21 mouse cellular contexts compared by ENCODE assay signal in genomic region chr5:8112246-8112645, GRCm38 (mm10).
DNase-seq lines count a peak whose midpoint lies in the region; ATAC-seq lines count a peak whose summit lies in the region.
"Had no signal": no experiment of that assay in that cellular context is flagged by ENCODE, and none has a peak within 500 bp of the region (broad histone marks: within the 10 kb centered on the region; RNA-seq: fewer than 3 reads in every experiment).

No protein-coding gene starts in this region.

- no peak overlapping the region for H3K27ac ChIP-seq in forebrain, embryonic 13.5 days
- H3K27ac ChIP-seq: embryonic facial prominence, embryonic 12.5 days; forebrain, embryonic 12.5 days; heart, embryonic 15.5 days; hindbrain, embryonic 14.5 days; limb, embryonic 12.5 days; liver, embryonic 12.5 days; midbrain, embryonic 13.5 days had no signal

- no peaks in the 10 kb centered on the region for H3K9me3 ChIP-seq in forebrain, embryonic 13.5 days (replicated peaks)
- H3K9me3 ChIP-seq: embryonic facial prominence, embryonic 12.5 days; forebrain, embryonic 12.5 days; heart, embryonic 15.5 days; limb, embryonic 12.5 days; liver, embryonic 12.5 days; midbrain, embryonic 13.5 days had no signal

- no peaks in the 10 kb centered on the region for H3K36me3 ChIP-seq in forebrain, embryonic 13.5 days (ENCODE audit: poor library complexity, severe bottlenecking)
- H3K36me3 ChIP-seq: embryonic facial prominence, embryonic 12.5 days; forebrain, embryonic 12.5 days; heart, embryonic 15.5 days; limb, embryonic 12.5 days; liver, embryonic 12.5 days; midbrain, embryonic 13.5 days had no signal

- H3K9ac ChIP-seq in forebrain, embryonic 13.5 days = no peak overlapping the region
- H3K9ac ChIP-seq: embryonic facial prominence, embryonic 12.5 days; forebrain, embryonic 12.5 days; heart, embryonic 15.5 days; hindbrain, embryonic 14.5 days; limb, embryonic 12.5 days; liver, embryonic 12.5 days; midbrain, embryonic 13.5 days had no signal

- DNase-seq in adrenal gland, postnatal 14 days = peak; percentile 41
- no peak for DNase-seq in adrenal gland, adult 8-10 months
- DNase-seq in adrenal gland, postnatal 36 days = peak; percentile 1 to 11
- peak; percentile 82 to 87 for DNase-seq in cerebellum, adult 18-20 months
- DNase-seq in cerebellum, postnatal 14 days = peak; percentile 64 to 83
- no peak for DNase-seq in thymus, postnatal 4 days
- no peak for DNase-seq in layer of hippocampus, postnatal 14 days (ENCODE audit: low spot score in 2 of 2)
- DNase-seq: heart, postnatal 36 days; kidney, adult 18-20 months; lung, adult 2 months; lung, postnatal 14 days; thymus, postnatal 14 days had no signal

- no peak for ATAC-seq in forebrain, embryonic 13.5 days
- ATAC-seq: inflammation-experienced regulatory T-cells, adult 6 months; liver, embryonic 12.5 days; midbrain, embryonic 13.5 days had no signal

- no peak overlapping the region for H3K4me3 ChIP-seq in forebrain, embryonic 13.5 days
- H3K4me3 ChIP-seq: embryonic facial prominence, embryonic 12.5 days; forebrain, embryonic 12.5 days; heart, embryonic 15.5 days; limb, embryonic 12.5 days; liver, embryonic 12.5 days; midbrain, embryonic 13.5 days had no signal

- H3K4me1 ChIP-seq in forebrain, embryonic 13.5 days = peaks cover 4% of the 10 kb centered on the region; the same call in 1 of the 2 replicates
- H3K4me1 ChIP-seq: embryonic facial prominence, embryonic 12.5 days; forebrain, embryonic 12.5 days; limb, embryonic 12.5 days; liver, embryonic 12.5 days; midbrain, embryonic 13.5 days had no signal

- no peaks in the 10 kb centered on the region for H3K27me3 ChIP-seq in forebrain, embryonic 13.5 days
- H3K27me3 ChIP-seq: embryonic facial prominence, embryonic 12.5 days; forebrain, embryonic 12.5 days; heart, embryonic 15.5 days; limb, embryonic 12.5 days; liver, embryonic 12.5 days; midbrain, embryonic 13.5 days had no signal

- WGBS in forebrain, embryonic 13.5 days = 93% methylated on average over 5 of the region's 5 CpGs

- no peak overlapping the region for H3K4me2 ChIP-seq in forebrain, embryonic 13.5 days
- H3K4me2 ChIP-seq: embryonic facial prominence, embryonic 12.5 days; forebrain, embryonic 12.5 days; heart, embryonic 15.5 days; hindbrain, embryonic 14.5 days; limb, embryonic 12.5 days; liver, embryonic 12.5 days; midbrain, embryonic 13.5 days had no signal

Comparison
In these comparisons a context has a peak if more than half of its experiments do, and no peak if none do; other contexts are left out.
1. DNase-seq: peak in adrenal gland, postnatal 14 days (single experiment), adrenal gland, postnatal 36 days (2 of 2), cerebellum, adult 18-20 months (2 of 2) and cerebellum, postnatal 14 days (2 of 2); none in adrenal gland, adult 8-10 months (single experiment), thymus, postnatal 4 days (single experiment) and layer of hippocampus, postnatal 14 days (0 of 2).